Mouse (Mus musculus) liver, adult 2 months (tissue): ENCODE measurements around the gene Ddx31.

ENCODE experiments used
- CTCF ChIP-seq: fragments of 200-500 bp; IDR thresholded peaks from 2 replicates; pipeline ENCODE4 v1.5.1; 2011; ENCODE audit warnings: low read depth, low read length, control low read depth
- POLR2A ChIP-seq: fragments of 200-500 bp; IDR thresholded peaks from 2 replicates; pipeline ENCODE4 v1.6.1; 2011; ENCODE audit warnings: low read length, control low read depth; ENCODE audit not compliant: insufficient read depth; ENCODE audit errors: extremely low read depth

DNA sequence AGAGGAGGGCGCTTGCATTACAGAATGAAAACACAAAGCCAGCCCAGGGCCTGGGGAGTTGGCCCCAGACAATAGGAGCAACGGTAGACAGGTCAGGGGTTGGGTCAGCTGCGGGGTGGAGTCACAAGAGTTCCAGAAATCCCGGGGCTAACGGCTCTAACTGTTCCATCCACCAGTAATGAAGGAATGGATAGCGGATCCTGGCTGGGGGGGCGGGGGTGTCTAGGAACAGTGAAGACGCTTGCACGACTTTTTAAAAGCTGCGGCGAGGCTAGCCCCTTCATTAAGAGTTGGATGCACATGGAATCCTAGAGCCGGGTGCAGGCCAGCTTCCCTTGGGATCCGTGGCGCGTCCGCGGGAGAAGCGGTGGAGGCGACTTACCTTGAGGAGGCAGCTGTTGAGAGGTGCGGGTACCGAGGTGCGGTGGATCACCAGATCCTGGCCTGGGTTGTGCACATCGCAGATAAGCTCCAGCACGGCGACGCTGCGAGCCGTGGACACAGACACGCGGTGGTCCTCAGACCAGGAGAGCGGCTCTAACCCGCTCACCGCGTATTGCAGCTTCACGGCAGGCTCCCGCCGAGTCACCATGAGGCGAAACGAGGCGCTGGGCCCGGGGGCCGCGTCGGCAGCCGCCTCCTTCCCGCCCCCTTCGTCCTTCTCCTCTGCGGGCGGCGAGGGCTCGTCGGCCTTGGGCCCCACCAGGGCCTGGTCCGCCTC lies 545 bp upstream of the Ddx31 start:
- TF ChIP-seq CTCF, result no peak
- no peak for TF ChIP-seq POLR2A
